Mouse (Mus musculus) subcutaneous adipose tissue, adult 2 months (tissue): ENCODE measurements around the gene Ntng2. TPM values are rescaled to one million over a fixed set of nuclear protein-coding genes. Genes with fewer than 3 reads are reported as not detected.

Source experiments
- polyA plus RNA-seq: library from polyadenylated mRNA; depleted of rRNA; stranded (reverse); fragments of >200 nt; gene quantifications from 2 replicates; pipeline ENCODE4 v1.2.3, GENCODE M21; 2012; ENCODE audit warnings: low replicate concordance; rRNA removed

The Ntng2 gene
- polyA plus RNA-seq: 48.9 and 52.2 TPM in 2 replicates

GRCm38 (mm10) chr2:29252599-29253204 lies at the start of gene Ntng2:
TSS of gene Ntng2 (minus strand) at chr2:29253005.

Other genes with a start within 250 kb of the Ntng2 start
- gene Cfap77, start 197.9 kb downstream of the Ntng2 start, polyA plus RNA-seq: 0.48 TPM in 1 of 2 replicates, not detected in the other
- 7.0 and 8.0 TPM in 2 replicates for gene Ttf1, start 192.7 kb downstream of the Ntng2 start, polyA plus RNA-seq
- gene Setx, start 128.8 kb downstream of the Ntng2 start, polyA plus RNA-seq: 6.0 and 8.5 TPM in 2 replicates
- gene Med27, start 93.8 kb upstream of the Ntng2 start, polyA plus RNA-seq: 37.4 and 39.5 TPM in 2 replicates